Mouse (Mus musculus): ENCODE measurements around the gene Fbxw8. TPM values are rescaled to one million over a fixed set of nuclear protein-coding genes. Genes with fewer than 3 reads are reported as not detected.

Gene Fbxw8
- polyA plus RNA-seq, 1 experiment from 2014 or later: 7.9 TPM

GRCm38 (mm10) chr5:118106667-118107066 is 48.6 kb downstream of the Fbxw8 start:
- Histone ChIP-seq H3K4me1 (ENCODE audit: control insufficient read depth, low read depth, low read length) (peaks cover 3% of the 10 kb centered on the region), H3K4me3 (ENCODE audit: low read depth, low read length) (no peak overlapping the region), H3K36me3 (ENCODE audit: control insufficient read depth, insufficient read depth) (peaks cover 3% of the 10 kb centered on the region; the same call in 1 of the 2 replicates), H3K9ac (ENCODE audit: low read depth, low read length) (no peak overlapping the region), H3K27me3 (ENCODE audit: control insufficient read depth, insufficient read depth, low read depth, low read length) (no peaks in the 10 kb centered on the region), H3K9me3 (replicated peaks; ENCODE audit: control insufficient read depth, low read length) (no peaks in the 10 kb centered on the region), H3K27ac (ENCODE audit: low read length) (no peak overlapping the region), H3K4me2 (ENCODE audit: low read depth, low read length) (no peak overlapping the region)
- 89% methylated on average over 10 of the region's 10 CpGs for WGBS (ENCODE audit: insufficient replicate concordance)
- no peak for ATAC-seq (ENCODE audit: low read depth)

- Histone ChIP-seq H3K4me1 (ENCODE audit: control insufficient read depth, low read depth, low read length) (peaks cover 3% of the 10 kb centered on the region), H3K36me3 (ENCODE audit: control insufficient read depth, insufficient read depth) (no peaks in the 10 kb centered on the region; the same call in 1 of the 2 replicates), H3K9me3 (replicated peaks; ENCODE audit: control insufficient read depth, low read length) (no peaks in the 10 kb centered on the region), H3K9ac (ENCODE audit: low read depth, low read length) (no peak overlapping the region), H3K27me3 (ENCODE audit: control insufficient read depth, insufficient read depth, low read depth, low read length) (no peaks in the 10 kb centered on the region), H3K27ac (ENCODE audit: low read length) (no peak overlapping the region), H3K4me2 (ENCODE audit: low read depth, low read length) (no peak overlapping the region), H3K4me3 (ENCODE audit: low read depth, low read length) (no peak overlapping the region)
- 71% methylated on average over 8 of the region's 8 CpGs for WGBS (ENCODE audit: insufficient replicate concordance)
- peak; percentile 51 for ATAC-seq (ENCODE audit: low read depth)
Measured at GRCm38 (mm10) chr5:118105536-118105935, 49.7 kb downstream of the Fbxw8 start.

GRCm38 (mm10) chr5:118099870-118100478 is 55.3 kb downstream of the Fbxw8 start:
- whole genome bisulfite sequencing (ENCODE audit: insufficient replicate concordance): 77% methylated on average over 8 of the region's 8 CpGs
- Histone ChIP-seq H3K27me3 (ENCODE audit: control insufficient read depth, insufficient read depth, low read depth, low read length) (no peaks in the 10 kb centered on the region), H3K9ac (ENCODE audit: low read depth, low read length) (no peak overlapping the region), H3K4me2 (ENCODE audit: low read depth, low read length) (no peak overlapping the region), H3K4me3 (ENCODE audit: low read depth, low read length) (no peak overlapping the region), H3K36me3 (ENCODE audit: control insufficient read depth, insufficient read depth) (no peaks in the 10 kb centered on the region), H3K9me3 (replicated peaks; ENCODE audit: control insufficient read depth, low read length) (no peaks in the 10 kb centered on the region), H3K27ac (ENCODE audit: low read length) (no peak overlapping the region), H3K4me1 (ENCODE audit: control insufficient read depth, low read depth, low read length) (peaks cover 3% of the 10 kb centered on the region)
- ATAC-seq (ENCODE audit: low read depth): no peak

GRCm38 (mm10) chr5:118099069-118099869 is 56.0 kb downstream of the Fbxw8 start:
- ATAC-seq (ENCODE audit: low read depth): no peak
- 75% methylated on average over 11 of the region's 11 CpGs for WGBS (ENCODE audit: insufficient replicate concordance)
- H3K9ac ChIP-seq (ENCODE audit: low read depth, low read length): no peak overlapping the region
- no peak overlapping the region for H3K4me3 ChIP-seq (ENCODE audit: low read depth, low read length)
- no peaks in the 10 kb centered on the region for H3K36me3 ChIP-seq (ENCODE audit: control insufficient read depth, insufficient read depth)
- no peak overlapping the region for H3K27ac ChIP-seq (ENCODE audit: low read length)
- no peaks in the 10 kb centered on the region for H3K9me3 ChIP-seq (replicated peaks; ENCODE audit: control insufficient read depth, low read length)
- H3K4me2 ChIP-seq (ENCODE audit: low read depth, low read length): no peak overlapping the region
- H3K4me1 ChIP-seq (ENCODE audit: control insufficient read depth, low read depth, low read length): peaks cover 3% of the 10 kb centered on the region
- H3K27me3 ChIP-seq (ENCODE audit: control insufficient read depth, insufficient read depth, low read depth, low read length): no peaks in the 10 kb centered on the region

GRCm38 (mm10) chr5:118096317-118096716 is 58.9 kb downstream of the Fbxw8 start:
- no peaks in the 10 kb centered on the region for H3K9me3 ChIP-seq (replicated peaks; ENCODE audit: control insufficient read depth, low read length)
- WGBS (ENCODE audit: insufficient replicate concordance): 66% methylated on average over 3 of the region's 3 CpGs
- no peaks in the 10 kb centered on the region for H3K27me3 ChIP-seq (ENCODE audit: control insufficient read depth, insufficient read depth, low read depth, low read length)
- no peaks in the 10 kb centered on the region for H3K4me1 ChIP-seq (ENCODE audit: control insufficient read depth, low read depth, low read length)
- H3K4me3 ChIP-seq (ENCODE audit: low read depth, low read length): no peak overlapping the region
- H3K9ac ChIP-seq (ENCODE audit: low read depth, low read length): no peak overlapping the region
- H3K36me3 ChIP-seq (ENCODE audit: control insufficient read depth, insufficient read depth): peaks cover 4% of the 10 kb centered on the region
- no peak for ATAC-seq (ENCODE audit: low read depth)
- H3K27ac ChIP-seq (ENCODE audit: low read length): no peak overlapping the region
- H3K4me2 ChIP-seq (ENCODE audit: low read depth, low read length): no peak overlapping the region

- Histone ChIP-seq H3K36me3 (ENCODE audit: control insufficient read depth, insufficient read depth) (peaks cover 8% of the 10 kb centered on the region), H3K27me3 (ENCODE audit: control insufficient read depth, insufficient read depth, low read depth, low read length) (no peaks in the 10 kb centered on the region), H3K4me2 (ENCODE audit: low read depth, low read length) (no peak overlapping the region), H3K9ac (ENCODE audit: low read depth, low read length) (no peak overlapping the region), H3K4me3 (ENCODE audit: low read depth, low read length) (no peak overlapping the region), H3K4me1 (ENCODE audit: control insufficient read depth, low read depth, low read length) (no peaks in the 10 kb centered on the region), H3K9me3 (replicated peaks; ENCODE audit: control insufficient read depth, low read length) (no peaks in the 10 kb centered on the region), H3K27ac (ENCODE audit: low read length) (no peak overlapping the region)
- ATAC-seq (ENCODE audit: low read depth): no peak
- whole genome bisulfite sequencing (ENCODE audit: insufficient replicate concordance): 66% methylated on average over 4 of the region's 4 CpGs
Measured at GRCm38 (mm10) chr5:118095849-118096248, 59.4 kb downstream of the Fbxw8 start.

GRCm38 (mm10) chr5:118095433-118095832 is 59.8 kb downstream of the Fbxw8 start:
- Histone ChIP-seq H3K4me3 (ENCODE audit: low read depth, low read length) (no peak overlapping the region), H3K27ac (ENCODE audit: low read length) (no peak overlapping the region), H3K36me3 (ENCODE audit: control insufficient read depth, insufficient read depth) (peaks cover 10% of the 10 kb centered on the region), H3K9ac (ENCODE audit: low read depth, low read length) (no peak overlapping the region), H3K4me2 (ENCODE audit: low read depth, low read length) (no peak overlapping the region), H3K9me3 (replicated peaks; ENCODE audit: control insufficient read depth, low read length) (no peaks in the 10 kb centered on the region), H3K4me1 (ENCODE audit: control insufficient read depth, low read depth, low read length) (no peaks in the 10 kb centered on the region), H3K27me3 (ENCODE audit: control insufficient read depth, insufficient read depth, low read depth, low read length) (no peaks in the 10 kb centered on the region)
- no peak for ATAC-seq (ENCODE audit: low read depth)
- 74% methylated on average over 11 of the region's 11 CpGs for WGBS (ENCODE audit: insufficient replicate concordance)

GRCm38 (mm10) chr5:118093321-118094035 is 61.8 kb downstream of the Fbxw8 start:
- H3K9me3 ChIP-seq (replicated peaks; ENCODE audit: control insufficient read depth, low read length): no peaks in the 10 kb centered on the region
- no peaks in the 10 kb centered on the region for H3K27me3 ChIP-seq (ENCODE audit: control insufficient read depth, insufficient read depth, low read depth, low read length)
- no peaks in the 10 kb centered on the region for H3K4me1 ChIP-seq (ENCODE audit: control insufficient read depth, low read depth, low read length)
- no peak overlapping the region for H3K4me3 ChIP-seq (ENCODE audit: low read depth, low read length)
- ATAC-seq (ENCODE audit: low read depth): no peak
- peaks cover 10% of the 10 kb centered on the region for H3K36me3 ChIP-seq (ENCODE audit: control insufficient read depth, insufficient read depth)
- no peak overlapping the region for H3K9ac ChIP-seq (ENCODE audit: low read depth, low read length)
- 68% methylated on average over 11 of the region's 11 CpGs for WGBS (ENCODE audit: insufficient replicate concordance)
- H3K4me2 ChIP-seq (ENCODE audit: low read depth, low read length): no peak overlapping the region
- no peak overlapping the region for H3K27ac ChIP-seq (ENCODE audit: low read length)

- no peak for ATAC-seq (ENCODE audit: low read depth)
- WGBS (ENCODE audit: insufficient replicate concordance): 80% methylated on average over 2 of the region's 2 CpGs
- Histone ChIP-seq H3K9ac (ENCODE audit: low read depth, low read length) (no peak overlapping the region), H3K4me3 (ENCODE audit: low read depth, low read length) (no peak overlapping the region), H3K4me1 (ENCODE audit: control insufficient read depth, low read depth, low read length) (no peaks in the 10 kb centered on the region), H3K9me3 (replicated peaks; ENCODE audit: control insufficient read depth, low read length) (no peaks in the 10 kb centered on the region), H3K36me3 (ENCODE audit: control insufficient read depth, insufficient read depth) (peaks cover 10% of the 10 kb centered on the region), H3K4me2 (ENCODE audit: low read depth, low read length) (no peak overlapping the region), H3K27ac (ENCODE audit: low read length) (no peak overlapping the region), H3K27me3 (ENCODE audit: control insufficient read depth, insufficient read depth, low read depth, low read length) (no peaks in the 10 kb centered on the region)
Measured at GRCm38 (mm10) chr5:118090837-118091236, 64.4 kb downstream of the Fbxw8 start.
